Mouse (Mus musculus) intestine, embryonic 14.5 days (tissue): ENCODE results near the gene Hoxb6. TPM values are rescaled to one million over a fixed set of nuclear protein-coding genes. Genes with fewer than 3 reads are reported as not detected.
A peak's percentile ranks its signal among the peaks of the same experiment; 100 is the strongest.

Experiments
- ATAC-seq: fragments of 200-750 bp; cut with Nextera tagmentation; replicated peaks from 2 replicates; pipeline ENCODE4 v1.8.0; 2017; ENCODE audit warnings: low read depth, moderate number of reproducible peaks, moderate TSS enrichment, moderate library complexity; ENCODE audit not compliant: low FRiP score, low TSS enrichment
- DNase-seq: peaks from one replicate; pipeline ENCODE4 v3.0.0-alpha.2; 2018; ENCODE audit warnings: low spot score
- H3K27ac ChIP-seq: fragments of 300-500 bp; sonication (generic); 2 replicates; pipeline ENCODE4 v1.5.1; 2014; ENCODE audit warnings: low read depth, mild to moderate bottlenecking, control low read depth
- H3K27me3 ChIP-seq: fragments of 300-500 bp; sonication (generic); replicated peaks from 2 replicates; pipeline ENCODE4 v1.6.1; 2014; ENCODE audit warnings: low read length, control low read depth; ENCODE audit not compliant: control insufficient read depth, insufficient read depth
- H3K36me3 ChIP-seq: fragments of 300-500 bp; sonication (generic); 2 replicates; pipeline ENCODE4 v1.6.1; 2014; ENCODE audit warnings: low read length, control low read depth; ENCODE audit not compliant: control insufficient read depth, insufficient read depth
- H3K4me1 ChIP-seq: fragments of 300-500 bp; sonication (generic); replicated peaks from 2 replicates; pipeline ENCODE4 v1.6.1; 2014; ENCODE audit warnings: low read length, control low read depth, mixed read lengths; ENCODE audit not compliant: control insufficient read depth, insufficient read depth
- H3K4me2 ChIP-seq: fragments of 300-500 bp; sonication (generic); 2 replicates; pipeline ENCODE4 v1.6.1; 2014; ENCODE audit warnings: low read length
- H3K4me3 ChIP-seq: fragments of 300-500 bp; sonication (generic); 2 replicates; pipeline ENCODE4 v1.5.1; 2014; ENCODE audit warnings: low read depth, low read length, control low read depth, mixed read lengths
- H3K9ac ChIP-seq: fragments of 300-500 bp; sonication (generic); 2 replicates; pipeline ENCODE4 v1.6.1; 2014; ENCODE audit warnings: mild to moderate bottlenecking, low read length
- H3K9me3 ChIP-seq: fragments of 300-500 bp; sonication (generic); 2 replicates; pipeline ENCODE4 v1.6.1; 2016; ENCODE audit warnings: low read length, control low read depth; ENCODE audit not compliant: control insufficient read depth
- WGBS: fragments of 180-500 bp; shearing (Covaris S2); extraction: QIAGEN DNeasy Blood & Tissue Kit; methylation state at CpG from one replicate; pipeline ENCODE4 v1.1.7; 2014; 5-methylcytosine and 5-hydroxymethylcytosine counted together
- polyA plus RNA-seq: library from polyadenylated mRNA; unstranded; fragments of >200 nt; fragmentation: Nextera tagmentation; extraction: Ambion mirVana; gene quantifications from 2 replicates; pipeline ENCODE4 v1.2.1, GENCODE M21; 2014

The Hoxb6 gene
- polyA plus RNA-seq, 1 experiment from 2014 or later = 18.1 TPM

DNA sequence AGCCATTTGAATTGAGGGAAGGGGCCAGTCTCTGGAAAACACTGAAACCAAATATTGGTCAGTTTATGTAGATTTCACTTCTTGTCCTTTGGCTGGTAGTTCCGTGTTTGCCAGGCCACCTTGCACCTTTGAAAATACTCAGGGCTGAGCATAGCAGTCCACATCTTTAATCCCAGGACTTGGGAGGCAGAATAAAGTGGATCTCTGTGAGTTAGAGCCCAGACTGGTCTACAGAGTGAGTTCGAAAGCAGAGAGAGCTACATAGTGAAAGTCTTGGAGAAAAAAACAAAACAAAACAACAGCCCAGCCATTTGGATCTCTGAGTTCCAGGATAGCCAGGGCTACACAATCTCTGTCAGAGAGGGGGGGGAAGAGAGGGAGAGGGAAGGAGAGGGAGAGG is 35.1 kb upstream of the Hoxb6 start:
- ATAC-seq = no peak
- 0 out of 2 replicates have a peak, but pooled peaks cover 4% of the 10 kb centered on the region for H3K4me1 ChIP-seq
- peaks cover 99% of the 10 kb centered on the region for H3K27me3 ChIP-seq
- H3K36me3 ChIP-seq = no peaks in the 10 kb centered on the region
- no peak for DNase-seq
- H3K9ac ChIP-seq = no peak overlapping the region
- no peak overlapping the region for H3K4me3 ChIP-seq
- H3K27ac ChIP-seq = no peak overlapping the region
- no peak overlapping the region for H3K4me2 ChIP-seq
- 31% methylated on average over 2 of the region's 2 CpGs for WGBS
- H3K9me3 ChIP-seq = no peaks in the 10 kb centered on the region

DNA sequence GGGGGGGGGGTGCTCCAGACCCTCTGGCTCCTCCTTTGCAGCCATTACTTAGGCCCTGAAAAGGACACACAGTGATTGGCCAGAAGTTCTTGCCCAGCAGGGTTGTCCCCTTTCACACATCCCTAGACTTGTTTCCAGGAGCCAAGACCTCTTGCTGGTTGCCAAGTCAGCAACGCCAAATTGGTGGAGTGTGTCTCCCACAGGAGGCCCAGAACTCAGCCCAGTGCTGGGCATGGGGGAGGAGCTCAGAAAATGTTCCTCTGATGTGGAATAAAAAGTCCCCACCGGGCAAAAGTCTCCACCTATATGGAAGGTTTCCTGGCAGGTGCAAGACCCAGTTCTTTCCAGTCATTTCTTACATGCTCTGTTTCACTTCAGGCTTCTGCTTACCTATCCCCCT is 33.2 kb upstream of the Hoxb6 start:
- ATAC-seq = 0 out of 2 replicates have a peak, but pooled peaks have one; percentile 15
- Histone ChIP-seq H3K4me3 (no peak overlapping the region), H3K4me1 (peaks cover 7% of the 10 kb centered on the region; the same call in 1 of the 2 replicates), H3K36me3 (no peaks in the 10 kb centered on the region), H3K4me2 (no peak overlapping the region), H3K27ac (no peak overlapping the region), H3K27me3 (peaks cover 99% of the 10 kb centered on the region), H3K9ac (no peak overlapping the region), H3K9me3 (no peaks in the 10 kb centered on the region)
- WGBS = 6% methylated on average over 2 of the region's 2 CpGs
- DNase-seq = no peak

DNA sequence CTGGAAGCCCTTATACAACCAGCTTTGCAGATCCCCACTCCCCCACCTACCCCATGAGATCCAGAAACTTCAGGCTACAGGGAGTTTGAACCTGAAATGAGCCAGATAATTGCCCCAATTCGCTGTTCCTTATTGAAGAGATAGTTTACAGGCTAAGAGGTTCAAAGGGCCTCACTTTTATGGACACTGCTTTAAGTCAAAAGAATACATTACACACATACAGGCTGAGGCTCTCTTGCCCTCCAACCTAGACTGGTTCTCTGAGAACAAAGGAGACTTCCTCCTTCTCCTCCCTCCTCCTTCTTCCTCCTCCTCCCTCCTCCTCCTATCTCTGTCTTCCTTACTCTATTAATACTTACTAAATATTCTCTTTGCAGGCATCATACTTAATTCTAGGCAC is 32.8 kb upstream of the Hoxb6 start:
- WGBS = 3% methylated on average over 1 of the region's 1 CpGs
- Histone ChIP-seq H3K9me3 (no peaks in the 10 kb centered on the region), H3K9ac (no peak overlapping the region), H3K27me3 (peaks cover 99% of the 10 kb centered on the region), H3K36me3 (no peaks in the 10 kb centered on the region), H3K4me1 (peaks cover 7% of the 10 kb centered on the region; the same call in 1 of the 2 replicates), H3K27ac (no peak overlapping the region), H3K4me2 (no peak overlapping the region), H3K4me3 (no peak overlapping the region)
- DNase-seq (no peak), ATAC-seq (no peak)

- Histone ChIP-seq H3K36me3 (no peaks in the 10 kb centered on the region), H3K9ac (no peak overlapping the region), H3K27ac (no peak overlapping the region), H3K4me1 (peaks cover 7% of the 10 kb centered on the region; the same call in 1 of the 2 replicates), H3K9me3 (no peaks in the 10 kb centered on the region), H3K4me3 (no peak overlapping the region), H3K4me2 (peak overlapping the region; percentile 22; the same call in 1 of the 2 replicates), H3K27me3 (peaks cover 99% of the 10 kb centered on the region)
- DNase-seq (peak; percentile 67), ATAC-seq (no peak)
- WGBS = 3% methylated on average over 23 of the region's 23 CpGs
These were observed 31.8 kb upstream of the Hoxb6 start for GRCm38 (mm10) chr11:96260310-96260970.

GRCm38 (mm10) chr11:96261323-96261890 is 30.9 kb upstream of the Hoxb6 start:
- peak; percentile 94 for DNase-seq
- no peak overlapping the region for H3K27ac ChIP-seq
- no peak for ATAC-seq
- peaks cover 7% of the 10 kb centered on the region; the same call in 1 of the 2 replicates for H3K4me1 ChIP-seq
- H3K4me2 ChIP-seq = no peak overlapping the region
- 3% methylated on average over 24 of the region's 24 CpGs for WGBS
- no peaks in the 10 kb centered on the region for H3K9me3 ChIP-seq
- no peak overlapping the region for H3K9ac ChIP-seq
- H3K36me3 ChIP-seq = no peaks in the 10 kb centered on the region
- no peak overlapping the region for H3K4me3 ChIP-seq
- H3K27me3 ChIP-seq = peaks cover 98% of the 10 kb centered on the region

- no peak for ATAC-seq
- Histone ChIP-seq H3K4me2 (no peak overlapping the region), H3K4me1 (peaks cover 7% of the 10 kb centered on the region; the same call in 1 of the 2 replicates), H3K27me3 (peaks cover 98% of the 10 kb centered on the region), H3K36me3 (no peaks in the 10 kb centered on the region), H3K9me3 (no peaks in the 10 kb centered on the region), H3K9ac (no peak overlapping the region), H3K27ac (no peak overlapping the region), H3K4me3 (no peak overlapping the region)
- 13% methylated on average over 6 of the region's 6 CpGs for WGBS
- DNase-seq = peak; percentile 58
These were observed 29.9 kb upstream of the Hoxb6 start for GRCm38 (mm10) chr11:96262262-96262830.

DNA sequence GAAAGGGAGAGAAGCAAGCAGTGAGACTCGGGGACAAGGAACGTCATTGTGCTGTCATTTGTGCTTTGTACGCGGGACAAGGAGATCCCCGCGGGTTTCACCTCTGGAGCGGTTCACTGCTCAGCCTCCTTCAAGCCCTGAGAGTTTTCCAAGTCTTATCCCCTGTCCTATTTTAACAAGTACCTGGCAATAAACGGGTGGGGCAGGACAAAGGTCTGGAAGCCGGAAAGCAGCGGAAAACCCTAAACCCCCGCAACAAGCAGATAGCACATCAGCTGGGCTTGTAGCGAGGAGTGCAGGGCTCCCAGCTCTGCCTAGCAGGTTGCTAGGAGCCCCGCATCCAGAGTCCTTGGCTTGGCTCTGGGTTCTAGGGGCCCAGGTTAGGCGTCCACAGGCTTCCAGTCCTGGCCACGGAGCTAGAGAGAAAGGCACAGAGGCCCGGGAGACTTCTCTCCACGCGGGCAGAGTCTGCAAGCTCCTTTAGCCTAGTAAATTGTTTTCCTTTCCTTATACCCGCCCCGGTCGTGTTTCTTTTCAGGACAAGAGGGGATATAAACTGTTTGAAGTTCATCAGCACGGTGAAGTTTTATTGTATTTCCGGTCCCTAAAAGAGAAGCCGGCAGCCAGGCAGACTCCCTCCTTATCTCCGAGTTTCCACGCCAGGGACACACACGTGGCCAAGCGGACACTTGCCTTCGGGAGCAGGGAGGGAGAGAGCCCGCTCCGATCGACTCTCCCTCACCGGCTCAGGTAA is 28.5 kb upstream of the Hoxb6 start:
- no peaks in the 10 kb centered on the region for H3K9me3 ChIP-seq
- H3K27me3 ChIP-seq = peaks cover 98% of the 10 kb centered on the region
- no peak overlapping the region for H3K9ac ChIP-seq
- DNase-seq (peak; percentile 73), ATAC-seq (no peak)
- 4% methylated on average over 33 of the region's 33 CpGs for WGBS
- H3K4me2 ChIP-seq = no peak overlapping the region
- peaks cover 7% of the 10 kb centered on the region; the same call in 1 of the 2 replicates for H3K4me1 ChIP-seq
- H3K36me3 ChIP-seq = no peaks in the 10 kb centered on the region
- no peak overlapping the region for H3K27ac ChIP-seq
- H3K4me3 ChIP-seq = no peak overlapping the region

DNA sequence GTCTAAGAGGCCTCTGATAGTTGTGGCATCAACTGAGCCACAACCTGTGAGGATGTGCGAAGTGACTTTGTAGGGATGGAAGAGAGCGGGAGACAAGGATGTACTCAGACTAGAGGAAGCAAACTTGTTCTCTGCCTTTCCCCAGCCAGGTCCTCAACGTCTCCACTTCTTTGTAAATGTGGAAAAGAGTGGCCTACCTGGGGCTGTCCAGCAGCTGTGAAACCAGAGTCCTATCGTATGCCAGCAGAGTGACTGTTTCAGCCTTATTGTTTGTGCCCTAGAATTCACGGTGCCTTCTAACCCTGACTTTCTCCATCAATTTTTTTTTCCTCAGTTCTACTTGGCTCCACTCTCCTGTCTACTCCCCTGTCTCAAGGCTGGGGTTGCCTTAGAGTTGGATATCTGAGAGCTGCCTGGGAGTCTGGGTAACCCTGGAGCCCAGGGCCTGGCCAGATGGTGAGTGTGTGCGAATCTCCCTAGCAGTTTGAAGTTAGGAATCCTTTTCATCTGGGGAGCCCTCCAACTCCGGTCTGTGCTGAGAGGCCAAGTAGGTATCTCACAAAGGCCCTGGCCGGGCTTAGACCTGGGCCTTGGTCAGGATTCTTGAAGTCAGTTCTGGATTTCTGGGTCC is 27.8 kb upstream of the Hoxb6 start:
- H3K4me1 ChIP-seq = peaks cover 7% of the 10 kb centered on the region; the same call in 1 of the 2 replicates
- no peaks in the 10 kb centered on the region for H3K9me3 ChIP-seq
- WGBS = 21% methylated on average over 8 of the region's 8 CpGs
- no peaks in the 10 kb centered on the region for H3K36me3 ChIP-seq
- peaks cover 98% of the 10 kb centered on the region for H3K27me3 ChIP-seq
- H3K4me2 ChIP-seq = no peak overlapping the region
- no peak overlapping the region for H3K4me3 ChIP-seq
- no peak overlapping the region for H3K9ac ChIP-seq
- no peak for ATAC-seq
- H3K27ac ChIP-seq = no peak overlapping the region
- DNase-seq = peak; percentile 65
